In genomic region chr3:127759212-127759611, GRCm38 (mm10) we compare ENCODE assay signal across 9 mouse cellular contexts. TPM values are rescaled to one million over a fixed set of nuclear protein-coding genes. Genes with fewer than 3 reads are reported as not detected.
DNase-seq lines count a peak whose midpoint lies in the region; ATAC-seq lines count a peak whose summit lies in the region.
"Had no signal": no experiment of that assay in that cellular context is flagged by ENCODE, and none has a peak within 500 bp of the region (broad histone marks: within the 10 kb centered on the region; RNA-seq: fewer than 3 reads in every experiment).

No protein-coding gene starts in this region.

- no peaks in the 10 kb centered on the region for H3K36me3 ChIP-seq in forebrain, embryonic 12.5 days (replicated peaks)
- H3K36me3 ChIP-seq in midbrain, embryonic 14.5 days (ENCODE audit: control insufficient read depth, insufficient read depth, low read length), result no peaks in the 10 kb centered on the region
- H3K36me3 ChIP-seq: hindbrain, embryonic 15.5 days had no signal

- H3K4me1 ChIP-seq in forebrain, embryonic 12.5 days, result peaks cover 12% of the 10 kb centered on the region
- peaks cover 6% of the 10 kb centered on the region; the same call in 1 of the 2 replicates for H3K4me1 ChIP-seq in midbrain, embryonic 14.5 days (ENCODE audit: control insufficient read depth, insufficient read depth, low read length)
- H3K4me1 ChIP-seq: hindbrain, embryonic 15.5 days had no signal

- peak; percentile 67; the same call in 1 of the 2 replicates for ATAC-seq in forebrain, embryonic 12.5 days (ENCODE audit: low FRiP score)
- ATAC-seq in midbrain, embryonic 14.5 days (ENCODE audit: low FRiP score, low TSS enrichment), result no peak; the same call in 1 of the 2 replicates

- H3K9me3 ChIP-seq in forebrain, embryonic 12.5 days, result no peaks in the 10 kb centered on the region
- no peaks in the 10 kb centered on the region for H3K9me3 ChIP-seq in midbrain, embryonic 14.5 days (ENCODE audit: control insufficient read depth, low read length)
- H3K9me3 ChIP-seq: hindbrain, embryonic 15.5 days had no signal

- intact Hi-C loops in heart, postnatal 10 days (cut with DNase I), result loop anchor here (1.0 to 2.0 kb wide), 2 partner anchors 124 to 134 kb away; no protein-coding TSS in a partner anchor

- H3K27me3 ChIP-seq in forebrain, embryonic 12.5 days, result peaks cover 85% of the 10 kb centered on the region
- H3K27me3 ChIP-seq in midbrain, embryonic 14.5 days (ENCODE audit: control insufficient read depth, insufficient read depth, low read length), result peaks cover 79% of the 10 kb centered on the region

- 14% methylated on average over 8 of the region's 8 CpGs for WGBS in forebrain, embryonic 12.5 days
- WGBS in midbrain, embryonic 14.5 days, result 16% methylated on average over 8 of the region's 8 CpGs

- no peak overlapping the region for H3K27ac ChIP-seq in forebrain, embryonic 12.5 days
- no peak overlapping the region for H3K27ac ChIP-seq in midbrain, embryonic 14.5 days (replicated peaks; ENCODE audit: low read depth, low read length)
- H3K27ac ChIP-seq: hindbrain, embryonic 15.5 days had no signal

- H3K4me3 ChIP-seq in forebrain, embryonic 12.5 days (replicated peaks), result no peak overlapping the region
- no peak overlapping the region for H3K4me3 ChIP-seq in midbrain, embryonic 14.5 days (replicated peaks; ENCODE audit: low read depth, low read length)
- H3K4me3 ChIP-seq: hindbrain, embryonic 15.5 days had no signal

- H3K4me2 ChIP-seq in forebrain, embryonic 12.5 days, result no peak overlapping the region
- no peak overlapping the region for H3K4me2 ChIP-seq in midbrain, embryonic 14.5 days (ENCODE audit: low read length)
- H3K4me2 ChIP-seq: hindbrain, embryonic 15.5 days had no signal

- no peak overlapping the region for H3K9ac ChIP-seq in forebrain, embryonic 12.5 days
- no peak overlapping the region for H3K9ac ChIP-seq in midbrain, embryonic 14.5 days (replicated peaks; ENCODE audit: low read length)

- peak; percentile 31 to 40 for DNase-seq in heart, postnatal 10 days
- no peak for DNase-seq in heart, adult 8-10 months (ENCODE audit: low spot score)
- DNase-seq in 3T3-L1 (ENCODE audit: low read depth, low spot score), result peak; percentile 71
- peak; percentile 65 for DNase-seq in Muller cell, postnatal 12 days (ENCODE audit: inconsistent ontology term)
- DNase-seq in kidney, postnatal 4 days, result peak; percentile 55 to 62
- DNase-seq in midbrain, embryonic 14.5 days, result peak; percentile 90
- DNase-seq in gastrocnemius, postnatal 10 days, result no peak

RNA-seq across cellular contexts. Expression of gene Alpk1, which starts 21.1 kb away (rescaled TPM):
- total RNA-seq in heart, postnatal 10 days (2021), result 1 to 10 TPM; 5.1 to 5.5 TPM
- 1 to 10 TPM; 2.2 to 2.7 (median 2.4) TPM for total RNA-seq in heart, adult 8-10 months (2022)
- polyA plus RNA-seq in forebrain, embryonic 12.5 days (2016; fragmentation: Nextera tagmentation; extraction: Ambion mirVana), result 1.6 and 2.2 TPM in 2 replicates
- 0.20 and 0.47 TPM in 2 replicates for polyA plus RNA-seq in midbrain, embryonic 14.5 days (2014; fragmentation: Nextera tagmentation; extraction: Ambion mirVana)
- 1 to 10 TPM; 2.0 to 3.1 TPM for total RNA-seq in gastrocnemius, postnatal 10 days (2021)

RNA-seq across cellular contexts. Expression of gene Tifa, which starts 30.4 kb away (rescaled TPM):
- 1 to 10 TPM; 3.1 to 3.5 TPM for total RNA-seq in heart, postnatal 10 days (2021)
- 1 to 10 TPM; 1.6 to 2.4 (median 2.1) TPM for total RNA-seq in heart, adult 8-10 months (2022)
- polyA plus RNA-seq in forebrain, embryonic 12.5 days (2016; fragmentation: Nextera tagmentation; extraction: Ambion mirVana), result 3.8 and 4.2 TPM in 2 replicates
- 2.7 and 4.7 TPM in 2 replicates for polyA plus RNA-seq in midbrain, embryonic 14.5 days (2014; fragmentation: Nextera tagmentation; extraction: Ambion mirVana)
- total RNA-seq in gastrocnemius, postnatal 10 days (2021), result 1 to 10 TPM; 1.7 to 2.7 TPM

Comparison
In these comparisons a context has a peak if more than half of its experiments do, and no peak if none do; other contexts are left out.
1. DNase-seq: peak in heart, postnatal 10 days (2 of 2), 3T3-L1 (single experiment), Muller cell, postnatal 12 days (single experiment), kidney, postnatal 4 days (2 of 2) and midbrain, embryonic 14.5 days (single experiment); none in heart, adult 8-10 months (single experiment) and gastrocnemius, postnatal 10 days (single experiment).